Mouse (Mus musculus) ES-E14 (cell line): ENCODE measurements around the gene Gtf3c1. TPM values are rescaled to one million over a fixed set of nuclear protein-coding genes. Genes with fewer than 3 reads are reported as not detected.
"Not testable (repeated sequence)": the region's sequence is repeated elsewhere in the genome, so short reads cannot be mapped to it uniquely, and the experiment has no call there.

ENCODE experiments used
- DNase-seq: peaks from one replicate; pipeline ENCODE4 v3.0.0-alpha.2; 2013; ENCODE audit warnings: low read depth, low spot score
- H3K27ac ChIP-seq: 2 replicates; pipeline ENCODE4 v1.5.1; 2012; ENCODE audit warnings: low read depth, mild to moderate bottlenecking, low read length, moderate library complexity, mixed read lengths; ENCODE audit not compliant: poor library complexity, insufficient read depth, severe bottlenecking
- H3K36me3 ChIP-seq: 2 replicates; pipeline ENCODE4 v1.6.1; 2012; ENCODE audit warnings: mild to moderate bottlenecking, low read length, moderate library complexity, mixed read lengths; ENCODE audit not compliant: control insufficient read depth, poor library complexity, insufficient read depth, severe bottlenecking
- H3K4me1 ChIP-seq, 2 experiments: fragments of 150-350 bp in 1 of 2; sonication (generic) in 1 of 2; 2 replicates each; pipeline ENCODE4 v1.6.1; 2012; ENCODE audit warnings: low read length in 2 of 2, mild to moderate bottlenecking in 1 of 2, mixed read lengths in 1 of 2; ENCODE audit not compliant: control insufficient read depth in 2 of 2, insufficient read depth in 2 of 2, poor library complexity in 1 of 2
- H3K4me3 ChIP-seq, 2 experiments: fragments of 150-350 bp in 1 of 2; sonication (generic) in 1 of 2; 2 replicates each; pipeline ENCODE4 v1.5.1; 2012; ENCODE audit warnings: low read length in 2 of 2, low read depth in 1 of 2, mild to moderate bottlenecking in 1 of 2, mixed read lengths in 1 of 2; ENCODE audit not compliant: insufficient read depth in 1 of 2, poor library complexity in 1 of 2, severe bottlenecking in 1 of 2
- H3K9ac ChIP-seq: 2 replicates; pipeline ENCODE4 v1.6.1; 2012; ENCODE audit warnings: low read depth, mild to moderate bottlenecking, low read length, mixed read lengths; ENCODE audit not compliant: poor library complexity, insufficient read depth, severe bottlenecking
- H3K9me3 ChIP-seq: fragments of 150-350 bp; sonication (generic); 2 replicates; pipeline ENCODE4 v1.6.1; 2012; ENCODE audit warnings: low read depth, mild to moderate bottlenecking, low read length; ENCODE audit not compliant: control insufficient read depth, insufficient read depth
- CHD2 ChIP-seq: IDR thresholded peaks from 2 replicates; pipeline ENCODE4 v1.6.1; 2014; ENCODE audit warnings: mild to moderate bottlenecking, low read depth, low read length, inconsistent platforms
- HCFC1 ChIP-seq: IDR thresholded peaks from 2 replicates; pipeline ENCODE4 v1.6.1; 2012; ENCODE audit warnings: low read length, inconsistent platforms, borderline replicate concordance; ENCODE audit not compliant: insufficient read depth
- MAFK ChIP-seq: IDR thresholded peaks from 2 replicates; pipeline ENCODE4 v1.6.1; 2014; ENCODE audit warnings: mild to moderate bottlenecking, low read depth, low read length, inconsistent platforms; ENCODE audit not compliant: insufficient read depth
- ZC3H11A ChIP-seq: IDR thresholded peaks from 2 replicates; pipeline ENCODE4 v1.6.1; 2012; ENCODE audit warnings: low read depth, mild to moderate bottlenecking, inconsistent platforms, low read length, borderline replicate concordance
- ZNF384 ChIP-seq: IDR thresholded peaks from 2 replicates; pipeline ENCODE4 v1.6.1; 2012; ENCODE audit warnings: low read depth, low read length, inconsistent platforms
- in situ Hi-C, 2 experiments: fragments of 600-800 bp; cut with MboI; formaldehyde crosslinking; loops; one replicate each; pipeline ENCODE4 v1.15.1; 2025; ENCODE audit warnings: low sequenced_read_pairs in 2 of 2, inconsistent platforms in 1 of 2; ENCODE audit not compliant: unreplicated experiment in 2 of 2
- total RNA-seq: library from RNA; depleted of rRNA; stranded (reverse); fragments of 300-350 nt; gene quantifications from 2 replicates; pipeline ENCODE4 v1.2.3, GENCODE M21; 2012

Gtf3c1 gene
- total RNA-seq, 1 experiment, result 83.5 TPM

GRCm38 (mm10) chr7:125716724-125717123, 9.1 kb upstream of the Gtf3c1 start:
- no peaks in the 10 kb centered on the region for H3K36me3 ChIP-seq
- H3K27ac ChIP-seq, result peak overlapping the region; percentile 34; the same call in 1 of the 2 replicates
- H3K4me1 ChIP-seq, result peaks cover 3 to 10% of the 10 kb centered on the region in 2 experiments
- no peaks in the 10 kb centered on the region for H3K9me3 ChIP-seq
- H3K9ac ChIP-seq, result no peak overlapping the region
- TF ChIP-seq ZNF384, result no peak
- no peak for TF ChIP-seq HCFC1
- no peak for TF ChIP-seq ZC3H11A
- no peak for TF ChIP-seq MAFK
- no peak for TF ChIP-seq CHD2
- no peak for DNase-seq
- in situ Hi-C loops, result loop anchor here in 1 of 2 experiments (10.0 kb wide), 1 partner anchor 62 kb away; no protein-coding TSS in a partner anchor
- H3K4me3 ChIP-seq, result no peak overlapping the region

- no peak overlapping the region for H3K9ac ChIP-seq
- no peak for TF ChIP-seq CHD2
- no peak for TF ChIP-seq MAFK
- H3K27ac ChIP-seq, result no peak overlapping the region
- no peaks in the 10 kb centered on the region for H3K36me3 ChIP-seq
- peaks cover 3 to 10% of the 10 kb centered on the region in 2 experiments for H3K4me1 ChIP-seq
- DNase-seq, result no peak
- in situ Hi-C loops, result loop anchor here in 1 of 2 experiments (10.0 kb wide), 1 partner anchor 60 kb away; no protein-coding TSS in a partner anchor
- H3K9me3 ChIP-seq, result no peaks in the 10 kb centered on the region
- H3K4me3 ChIP-seq, result no peak overlapping the region
These were observed 7.2 kb upstream of the Gtf3c1 start for GRCm38 (mm10) chr7:125714803-125715202.

- DNase-seq, result not testable (repeated sequence)
- TF ChIP-seq ZNF384, result peak; percentile 73; the same call in 1 of the 2 replicates
These were observed 6.0 kb upstream of the Gtf3c1 start for GRCm38 (mm10) chr7:125713542-125714055.

DNA sequence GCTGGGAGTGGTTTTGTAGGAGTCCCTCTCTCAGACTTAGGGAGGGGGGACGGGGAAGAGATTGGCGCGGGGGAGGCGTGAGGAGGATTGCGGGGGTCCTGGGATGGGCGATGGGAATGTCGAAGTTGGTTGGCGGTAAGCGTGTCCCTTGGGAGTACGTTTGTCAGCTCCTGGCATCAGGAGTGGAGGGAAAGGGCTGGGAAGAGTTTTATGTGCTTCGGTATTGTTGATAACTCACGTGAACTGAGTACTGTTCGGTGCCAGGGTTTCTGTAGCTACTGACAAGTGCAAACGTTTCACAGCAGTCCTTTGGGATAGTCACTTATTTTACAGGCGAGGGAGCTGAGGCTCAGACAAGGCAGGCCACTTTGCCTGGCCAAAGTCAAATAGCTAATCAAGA, 520 bp upstream of the Gtf3c1 start:
- DNase-seq, result no peak
- peaks cover 2 to 6% of the 10 kb centered on the region in 2 experiments; a peak in 1 of 4 replicates for H3K4me1 ChIP-seq
- no peak overlapping the region for H3K27ac ChIP-seq
- in situ Hi-C loops, result no loop called here
- peaks cover 9% of the 10 kb centered on the region for H3K36me3 ChIP-seq
- H3K9ac ChIP-seq, result peak overlapping the region; percentile 84
- no peaks in the 10 kb centered on the region for H3K9me3 ChIP-seq
- TF ChIP-seq HCFC1 (no peak), ZC3H11A (no peak), MAFK (no peak), ZNF384 (no peak), CHD2 (no peak)
- H3K4me3 ChIP-seq, result peak overlapping the region; percentile 79 to 87

More at GRCm38 (mm10) chr7:125713542-125714055, 6.0 kb upstream of the Gtf3c1 start:
- H3K4me3 ChIP-seq, H3K27ac ChIP-seq, H3K9me3 ChIP-seq, H3K9ac ChIP-seq, H3K36me3 ChIP-seq: not testable (repeated sequence)
- in situ Hi-C loops, result loop anchor here in 1 of 2 experiments (10.0 kb wide), 1 partner anchor 59 kb away; no protein-coding TSS in a partner anchor
- peaks cover 3 to 10% of the 10 kb centered on the region in 2 experiments for H3K4me1 ChIP-seq

- in situ Hi-C loops, result no loop called here
- no peak for TF ChIP-seq ZC3H11A
- no peak for TF ChIP-seq HCFC1
- no peak for TF ChIP-seq MAFK
- no peak for TF ChIP-seq ZNF384
- no peak for DNase-seq
- Histone ChIP-seq H3K27ac (0 out of 2 replicates have a peak overlapping the region, but pooled peaks have one; percentile 19), H3K4me3 (peak overlapping the region; percentile 79 to 85), H3K4me1 (peaks cover 2 to 6% of the 10 kb centered on the region in 2 experiments; a peak in 1 of 4 replicates), H3K36me3 (peaks cover 15% of the 10 kb centered on the region), H3K9me3 (no peaks in the 10 kb centered on the region), H3K9ac (peak overlapping the region; percentile 86)
These were observed 394 bp downstream of the Gtf3c1 start for GRCm38 (mm10) chr7:125707186-125707585.
